Mouse (Mus musculus): ENCODE results near the gene Ankrd54.

The Ankrd54 gene

DNA sequence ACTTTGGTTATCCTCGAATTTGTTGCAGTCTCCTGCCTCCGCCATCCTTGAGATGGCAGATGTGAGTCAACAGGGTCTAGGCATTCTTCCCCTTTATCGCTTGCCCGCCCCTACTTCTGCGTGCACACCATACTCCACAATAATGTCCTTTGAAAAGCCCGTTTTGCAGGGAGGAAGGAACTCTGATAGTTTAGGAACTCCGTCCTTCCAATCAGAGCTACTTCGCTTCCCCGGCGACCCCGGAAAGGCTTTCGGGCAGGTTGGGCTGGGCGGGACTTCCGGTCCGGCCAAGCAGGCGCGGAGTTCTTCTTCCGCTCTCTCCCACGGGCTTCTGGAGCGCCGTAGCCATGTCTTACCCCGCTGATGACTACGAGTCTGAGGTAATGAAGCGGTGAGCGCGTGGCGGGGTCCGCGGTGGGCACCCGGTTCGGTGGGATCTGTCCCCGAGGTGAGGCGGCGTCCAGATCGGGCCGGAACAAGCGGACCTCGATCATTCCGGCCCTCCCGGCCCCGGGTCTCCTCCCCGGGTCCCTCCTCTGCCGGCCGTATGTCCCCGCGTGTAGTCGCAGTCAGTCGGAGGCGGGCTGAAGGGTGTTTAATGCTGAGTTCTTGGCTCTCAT is 12.3 kb upstream of the Ankrd54 start, which contains the start of gene Eif3l:
Gene Eif3l (plus strand): TSS at position 267 of the 620 bp plus-strand sequence.
- DNase-seq, result peak; percentile 88

DNA sequence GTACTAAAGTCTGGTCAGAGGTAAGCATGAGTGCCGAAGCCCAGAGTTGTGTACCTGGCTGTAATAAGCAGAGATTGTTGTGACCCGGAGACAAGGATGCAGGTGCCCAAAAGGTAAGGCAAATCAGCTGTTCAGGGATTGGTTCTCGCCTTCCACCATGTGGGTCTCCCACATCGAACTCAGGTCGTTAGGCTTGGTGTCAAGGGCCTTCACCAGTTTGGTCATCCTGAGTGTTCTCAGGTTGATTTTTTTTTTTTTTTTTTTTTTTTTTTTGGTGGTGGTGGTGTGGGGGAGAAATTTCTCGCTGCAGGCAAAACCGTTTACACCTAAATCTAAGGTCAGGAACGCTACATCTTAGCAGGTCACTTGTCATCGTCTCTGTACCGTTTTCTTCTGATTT is 11.8 kb upstream of the Ankrd54 start:
- DNase-seq, result no peak

DNA sequence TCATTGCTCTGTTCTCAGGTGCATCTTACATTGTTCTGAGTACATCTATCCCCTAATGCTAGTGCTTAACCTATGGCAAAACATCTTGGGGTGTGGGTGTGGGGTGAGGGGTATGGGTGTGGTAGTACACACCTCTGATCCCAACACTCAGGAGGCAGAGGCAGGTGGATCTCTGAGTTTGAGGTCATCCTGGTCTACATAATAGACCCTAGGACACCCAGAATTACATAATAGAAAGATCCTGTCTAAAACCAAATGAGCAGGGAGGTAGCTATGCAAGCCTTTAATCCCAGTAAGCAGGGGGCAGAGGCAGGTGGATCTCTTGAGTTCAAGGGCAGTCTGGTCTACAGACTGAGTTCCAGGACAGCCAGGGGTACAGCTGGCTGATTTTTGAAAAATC is 11.1 kb upstream of the Ankrd54 start:
- no peak for DNase-seq

DNA sequence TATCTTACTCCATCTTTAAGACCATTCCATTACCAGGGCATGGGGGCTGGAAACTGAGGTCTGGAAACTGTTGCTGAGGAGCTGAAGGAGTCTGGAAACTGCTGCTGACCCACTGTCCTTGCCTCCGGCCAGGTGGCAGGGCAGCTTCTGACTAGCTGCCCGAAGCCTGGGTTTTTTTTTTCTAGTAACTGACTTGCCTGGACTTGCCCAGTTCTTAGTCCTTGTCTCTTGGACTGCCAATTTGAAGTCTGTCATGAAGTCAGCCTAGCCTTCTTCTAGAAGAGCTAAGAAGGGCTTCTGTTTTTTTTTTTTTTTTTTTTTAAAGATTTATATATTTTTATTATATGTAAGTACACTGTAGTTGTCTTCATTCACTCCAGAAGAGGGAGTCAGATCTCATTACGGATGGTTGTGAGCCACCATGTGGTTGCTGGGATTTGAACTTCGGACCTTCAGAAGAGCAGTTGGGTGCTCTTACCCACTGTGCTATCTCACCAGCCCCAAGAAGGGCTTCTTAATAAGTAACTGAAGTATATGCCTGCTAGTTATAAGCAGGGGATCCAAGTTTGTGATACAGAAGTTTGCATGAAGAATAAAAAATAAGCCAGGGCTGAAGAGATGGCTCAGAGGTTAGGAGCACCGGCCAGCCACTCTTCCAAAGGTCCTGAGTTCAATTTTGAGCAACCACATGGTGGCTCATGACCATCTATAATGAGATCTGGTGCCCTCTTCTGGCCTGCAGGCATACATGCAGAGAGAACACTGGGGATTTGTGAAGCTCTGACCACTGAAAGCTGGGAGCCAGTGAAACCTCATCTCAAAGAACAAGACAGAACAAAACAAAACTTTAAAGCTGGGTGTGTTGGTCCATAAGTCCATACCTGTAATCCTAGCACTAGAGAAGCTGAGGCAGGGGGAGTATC is 8.7 kb upstream of the Ankrd54 start:
- DNase-seq, result no peak

DNA sequence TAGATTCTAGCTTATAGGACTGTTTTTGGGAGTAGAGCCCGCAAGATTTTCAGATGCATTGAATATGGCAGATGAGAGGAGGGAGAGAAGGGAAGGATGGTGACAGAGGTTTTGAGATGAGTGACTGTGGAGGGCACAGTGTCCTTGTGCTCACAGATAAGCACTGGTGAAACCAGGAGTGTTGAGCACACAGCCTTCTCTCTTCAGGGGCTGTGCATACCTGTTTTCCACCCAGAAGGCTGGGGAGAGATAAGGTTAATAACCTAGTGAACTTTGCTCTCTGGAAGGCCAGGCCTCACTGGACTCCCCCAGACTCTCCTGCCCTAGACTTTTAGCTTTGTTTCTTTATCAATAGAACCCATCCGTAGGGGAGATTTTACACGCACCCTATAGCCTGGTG is 5.7 kb upstream of the Ankrd54 start:
- DNase-seq, result no peak

DNA sequence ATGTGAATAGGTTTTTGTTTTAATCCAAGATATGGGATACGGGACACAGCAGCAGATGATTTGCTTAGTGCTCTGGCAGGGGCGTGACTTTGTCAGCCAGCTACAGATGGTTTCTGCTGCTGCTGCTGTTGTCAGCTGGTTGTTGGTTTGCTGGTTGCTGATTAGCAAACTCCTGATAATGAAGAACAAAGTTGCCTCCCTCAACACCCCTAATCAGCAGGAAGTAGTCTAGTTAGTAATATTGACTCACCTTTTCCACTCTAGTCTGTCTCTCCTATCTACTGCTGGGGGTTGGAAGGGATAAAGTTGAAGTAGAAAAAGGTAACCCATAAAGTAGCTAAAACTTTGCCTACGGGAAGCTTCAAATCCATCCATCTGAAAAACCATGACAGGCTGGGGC is 4.9 kb upstream of the Ankrd54 start:
- no peak for DNase-seq

DNA sequence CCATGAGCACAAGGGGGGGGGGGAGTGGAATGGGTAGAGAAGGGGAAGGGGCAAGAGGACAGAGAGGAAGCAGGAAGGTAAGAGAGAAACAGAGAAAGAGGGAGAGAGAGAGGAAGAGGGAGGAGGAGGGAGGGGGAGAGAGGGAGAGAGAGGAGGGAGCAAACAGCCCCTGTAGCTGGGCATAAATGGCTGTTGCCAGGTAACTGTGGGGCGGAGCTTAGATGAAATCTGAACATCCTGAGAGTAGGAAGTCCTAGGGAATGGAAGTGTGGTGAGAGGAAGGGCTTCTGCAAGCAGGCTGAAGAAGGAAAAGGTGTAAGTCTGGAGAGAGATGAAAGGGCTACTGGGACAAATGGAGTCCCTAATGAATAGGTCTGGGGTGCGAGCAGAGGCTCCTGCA is 3.6 kb upstream of the Ankrd54 start:
- no peak for DNase-seq

DNA sequence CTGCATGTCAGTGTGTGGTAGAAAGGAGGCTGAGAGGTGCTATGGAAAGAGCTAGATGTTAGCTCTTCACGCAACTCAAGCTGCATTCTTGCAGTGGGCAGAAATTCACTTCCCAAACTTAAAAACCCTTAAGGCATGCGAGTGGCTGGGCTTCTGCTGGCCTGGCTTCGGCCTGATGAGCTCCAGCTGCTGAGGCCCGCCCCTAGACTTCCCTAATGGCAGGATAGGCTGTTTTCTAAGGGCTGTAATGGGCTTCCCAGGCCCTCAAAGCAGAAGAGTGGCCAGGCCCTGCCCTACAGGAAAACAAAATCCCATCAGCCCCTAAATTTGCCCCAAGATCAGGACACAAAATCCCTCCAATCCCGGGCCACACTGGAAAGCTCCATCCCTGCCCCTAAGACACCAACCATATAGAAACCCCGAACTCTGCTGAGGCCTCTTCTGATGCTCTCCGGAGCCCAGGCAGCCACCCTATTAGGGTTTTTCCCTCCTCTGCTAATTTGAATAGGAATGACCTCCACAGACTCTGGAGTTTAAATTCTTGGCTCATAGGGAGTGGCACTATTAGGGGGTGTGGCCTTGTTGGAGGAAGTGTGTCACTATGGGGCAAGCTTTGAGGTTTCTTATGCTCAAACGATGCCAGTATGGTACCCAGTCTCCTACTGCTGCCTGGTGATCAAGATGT is 2.5 kb upstream of the Ankrd54 start:
- DNase-seq, result no peak

DNA sequence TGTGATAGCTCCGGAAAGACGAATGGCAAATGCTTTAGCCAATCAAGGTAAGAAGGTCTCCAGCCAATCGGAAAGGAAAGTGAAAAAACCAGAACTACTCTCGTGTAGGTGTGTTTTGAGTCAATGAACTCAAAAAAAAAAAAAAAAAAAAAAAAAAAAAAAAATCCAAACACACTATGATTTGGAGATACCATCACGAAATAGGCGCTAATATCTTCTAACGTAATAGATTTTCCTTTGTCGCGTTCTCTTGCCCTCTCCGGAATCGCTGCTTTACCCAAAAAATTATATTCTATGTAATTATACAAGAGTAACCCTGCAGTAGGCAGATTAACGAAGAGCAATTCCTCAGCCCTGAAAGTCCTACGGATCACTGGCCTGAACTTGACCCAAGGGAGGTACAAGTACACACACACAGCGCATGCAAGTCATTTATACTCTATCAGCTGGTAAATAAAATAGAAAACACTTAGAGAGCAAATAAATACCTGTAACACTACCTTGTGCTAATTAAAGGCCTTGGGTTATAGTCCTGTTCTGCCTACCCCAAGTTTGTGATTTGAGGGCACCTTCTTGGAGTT is 557 bp upstream of the Ankrd54 start:
- no peak for DNase-seq

DNA sequence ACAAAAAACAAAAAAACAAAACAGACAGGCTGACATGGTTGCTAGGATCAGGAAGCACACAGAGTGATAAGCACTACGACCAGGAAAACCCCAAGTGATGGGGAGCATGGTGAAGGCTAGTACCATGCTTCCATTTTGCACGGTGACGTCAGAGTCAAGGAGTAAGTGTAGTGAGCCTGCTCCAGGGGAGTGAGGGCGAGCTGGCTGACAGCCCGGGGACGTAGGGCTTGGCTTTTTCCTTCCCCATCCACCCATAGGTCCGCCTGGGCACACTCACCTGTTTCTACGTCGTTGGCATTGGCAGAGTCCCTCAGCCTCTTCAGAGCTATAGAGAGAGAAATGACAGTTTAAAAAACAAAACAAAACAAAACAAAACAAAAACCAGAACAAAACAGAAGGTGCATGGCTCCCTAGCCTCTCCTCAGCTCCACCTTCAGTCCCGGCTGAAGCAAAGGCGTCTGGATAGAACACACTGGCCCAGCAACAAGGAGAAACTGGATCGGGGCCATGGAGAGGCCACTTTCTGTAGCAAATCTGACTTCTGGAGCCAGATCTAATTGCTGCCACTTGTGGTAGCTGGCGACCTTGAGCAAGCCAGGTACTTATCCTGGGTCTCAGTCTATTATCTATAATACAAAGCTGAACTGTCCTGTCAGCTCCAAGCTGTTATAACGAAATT is 1.7 kb downstream of the Ankrd54 start:
- DNase-seq, result no peak

DNA sequence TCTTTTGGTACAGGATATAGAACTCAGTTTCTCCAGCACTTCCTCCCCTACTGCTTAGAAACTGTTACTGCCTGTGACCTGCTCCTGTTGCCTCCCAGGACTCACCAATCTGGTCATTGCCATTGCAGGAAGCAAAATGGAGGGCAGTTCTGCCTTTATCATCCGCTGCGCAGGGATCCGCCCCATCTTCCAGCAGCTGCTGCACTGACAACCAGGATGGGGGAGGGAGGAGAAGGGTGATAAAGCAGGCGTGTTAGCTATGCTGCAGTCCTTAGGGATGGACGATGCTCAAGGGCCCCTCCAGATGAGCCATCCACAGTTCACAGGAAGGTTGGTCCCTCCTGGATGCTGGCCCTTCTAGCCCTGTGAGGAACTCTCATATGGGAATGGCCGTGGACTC is 4.8 kb downstream of the Ankrd54 start:
- DNase-seq, result no peak

DNA sequence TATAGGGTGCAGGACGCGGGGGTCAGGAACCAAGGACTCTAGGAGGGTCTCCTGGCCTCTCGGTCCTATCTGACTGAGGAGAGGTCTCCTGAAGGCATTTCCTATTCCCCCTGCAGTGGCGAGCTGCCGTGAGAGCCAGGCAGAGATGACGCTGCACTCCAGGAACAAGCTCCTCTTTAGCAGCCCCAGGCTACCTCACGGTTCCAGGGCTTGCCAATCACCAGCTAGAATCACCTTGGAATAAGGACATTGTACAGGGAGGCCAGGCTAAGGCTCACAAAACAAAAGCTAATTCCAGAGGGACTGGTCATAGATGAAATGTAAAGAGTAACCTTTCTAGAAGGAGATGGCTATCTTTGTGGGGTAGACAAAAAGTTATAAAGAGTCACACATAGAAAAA is 6.1 kb downstream of the Ankrd54 start:
- DNase-seq, result no peak

DNA sequence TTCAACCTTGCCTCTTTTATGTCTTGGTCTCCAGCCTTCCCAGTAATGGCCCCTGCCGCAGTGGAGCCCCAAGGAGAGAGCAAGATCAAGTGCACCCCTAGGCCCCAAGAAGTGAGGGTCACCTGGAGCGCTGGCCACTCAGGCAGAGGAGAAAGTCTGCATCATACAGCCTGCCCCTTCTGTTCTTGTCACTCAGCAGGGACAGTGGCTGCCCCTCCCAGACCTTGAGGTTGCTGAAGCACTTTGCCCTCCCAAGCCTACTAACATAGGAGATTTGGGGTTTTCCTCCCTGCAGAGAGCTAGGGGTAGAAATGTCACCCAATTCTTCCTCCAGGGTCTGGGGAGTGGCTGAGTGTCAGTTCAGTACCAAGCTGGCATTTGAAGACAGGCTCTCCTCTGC is 10.3 kb downstream of the Ankrd54 start:
- DNase-seq, result no peak

DNA sequence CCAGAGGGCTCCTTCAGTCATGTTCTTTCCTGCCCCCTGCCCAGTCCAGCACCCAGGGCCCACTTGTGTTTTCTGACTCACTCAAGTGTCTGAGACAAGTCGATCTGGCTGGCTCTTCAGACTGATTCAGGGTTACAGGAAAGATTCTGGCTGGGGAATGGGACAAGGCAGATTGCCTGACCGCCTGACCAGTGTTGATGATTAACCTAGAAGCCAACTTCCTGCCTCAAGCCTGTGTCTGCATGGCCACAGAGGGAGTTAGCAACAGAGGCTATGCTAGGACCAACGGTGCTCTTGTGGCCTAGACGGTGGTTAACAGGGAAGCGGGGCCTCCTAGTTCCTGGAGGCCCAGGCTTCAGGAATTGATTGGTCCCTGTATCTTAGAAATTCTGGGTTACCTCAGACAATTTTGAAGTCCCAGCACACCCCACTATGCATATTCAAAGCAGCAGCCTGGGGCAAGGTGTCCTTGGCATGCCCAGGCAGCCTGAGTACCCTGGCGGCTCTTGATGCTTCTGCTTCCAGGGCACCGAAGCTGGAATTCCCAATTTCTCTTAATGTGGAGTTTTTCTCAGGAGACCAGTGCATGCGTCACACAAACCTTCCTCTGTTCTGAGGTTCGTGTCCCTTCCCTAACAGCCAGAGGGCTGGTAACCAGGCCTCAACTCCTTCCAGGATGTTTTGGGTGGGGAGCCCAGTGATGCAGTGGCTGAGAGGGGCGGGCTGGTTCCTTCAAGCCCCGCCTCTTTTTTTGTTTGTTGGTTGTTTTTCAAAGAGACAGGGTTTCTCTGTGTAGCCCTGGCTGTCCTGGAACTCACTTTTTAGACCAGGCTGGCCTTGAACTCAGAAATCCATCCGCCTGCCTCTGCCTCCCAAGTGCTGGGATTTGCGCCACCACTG is 11.0 kb downstream of the Ankrd54 start:
- DNase-seq, result no peak

DNA sequence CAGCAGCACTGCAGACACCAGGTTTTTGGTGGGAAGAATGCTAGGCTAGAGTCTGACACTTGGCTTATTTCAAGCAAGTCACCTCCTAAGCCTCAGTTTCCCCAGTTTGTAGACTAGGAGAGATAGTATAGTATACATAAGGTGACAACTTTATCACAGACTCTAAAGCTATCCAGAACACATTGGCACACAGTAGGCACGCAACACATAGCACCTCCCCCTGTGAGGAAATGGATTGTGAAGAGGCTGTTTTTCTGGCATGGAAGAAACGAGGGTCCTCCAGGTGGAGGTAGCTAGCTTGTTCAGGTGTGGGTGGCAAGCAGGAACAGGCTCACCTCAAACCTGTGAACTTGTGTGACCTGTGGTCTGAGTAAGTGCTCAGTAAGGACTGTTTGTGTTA is 11.7 kb downstream of the Ankrd54 start:
- DNase-seq, result no peak

DNA sequence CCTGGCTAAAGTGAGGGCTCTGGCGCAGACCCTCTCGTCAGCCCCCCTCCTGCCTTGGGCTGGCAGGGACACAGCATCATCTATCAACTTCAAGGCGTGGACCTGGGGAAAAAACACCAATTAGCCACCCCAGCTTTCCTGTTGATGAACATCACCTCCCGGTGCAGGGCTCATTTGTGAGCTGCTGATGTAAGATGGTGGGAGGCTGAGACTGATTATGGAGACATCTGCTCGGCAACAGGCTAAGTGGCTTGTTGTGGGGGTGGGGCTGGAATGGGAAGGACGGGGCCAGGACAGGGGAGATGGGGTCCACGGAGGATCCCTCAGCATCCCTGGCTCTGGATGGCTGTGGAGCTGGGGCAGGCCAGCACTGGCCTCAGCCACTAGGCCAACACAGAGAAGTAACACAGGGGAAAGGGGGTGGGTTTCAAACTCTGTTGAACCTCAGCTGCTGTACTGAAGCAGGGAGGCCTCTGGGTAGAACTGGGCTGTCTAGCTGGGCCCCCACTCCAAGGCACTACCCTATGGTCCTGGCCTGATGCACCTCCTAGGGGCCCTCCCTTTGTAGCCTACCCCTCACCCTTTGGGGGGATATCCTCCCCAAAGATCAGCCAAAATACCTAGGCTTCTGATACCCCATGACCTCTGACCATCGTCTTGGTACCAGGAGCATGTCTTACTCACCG is 12.4 kb downstream of the Ankrd54 start:
- no peak for DNase-seq

DNA sequence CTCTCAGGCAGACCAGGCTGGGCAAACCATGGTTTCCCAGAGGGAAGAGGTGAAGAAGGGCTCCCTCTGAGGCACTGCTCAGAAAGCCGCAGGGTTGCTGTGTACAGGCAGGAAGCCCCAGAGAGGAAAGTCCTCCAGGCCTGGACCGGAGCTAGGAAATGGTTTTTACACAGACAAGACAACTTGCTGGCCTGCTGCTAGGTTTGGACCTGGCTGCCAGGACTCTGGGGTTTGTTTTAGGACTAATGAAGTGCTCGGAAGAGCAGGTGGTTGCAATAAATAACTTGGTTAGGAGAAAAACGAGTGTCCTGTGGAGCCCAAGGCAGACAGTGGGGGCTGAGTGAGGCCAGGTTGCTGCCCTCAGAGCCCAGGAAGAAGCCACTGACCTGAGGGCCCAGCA is 14.5 kb downstream of the Ankrd54 start:
- no peak for DNase-seq

DNA sequence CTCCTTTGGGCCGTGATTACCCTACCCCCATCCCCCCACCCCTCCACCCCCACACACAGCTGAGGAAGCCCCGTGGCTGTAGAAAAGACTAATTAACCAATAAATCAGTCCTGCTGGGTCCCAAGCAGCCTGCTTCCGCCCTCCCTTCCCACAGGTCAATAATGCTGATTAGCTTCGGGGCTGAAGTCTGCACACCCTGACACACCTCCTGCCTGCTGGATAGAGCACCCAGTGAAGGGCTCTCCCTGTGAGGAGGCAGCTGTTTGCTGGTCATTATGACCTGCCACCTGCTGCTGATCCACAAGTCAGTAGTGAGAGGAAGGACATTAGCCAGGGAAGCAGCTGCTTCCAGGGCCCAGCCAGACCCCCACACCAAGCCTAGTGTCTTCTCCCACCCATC is 17.9 kb downstream of the Ankrd54 start:
- DNase-seq, result no peak

DNA sequence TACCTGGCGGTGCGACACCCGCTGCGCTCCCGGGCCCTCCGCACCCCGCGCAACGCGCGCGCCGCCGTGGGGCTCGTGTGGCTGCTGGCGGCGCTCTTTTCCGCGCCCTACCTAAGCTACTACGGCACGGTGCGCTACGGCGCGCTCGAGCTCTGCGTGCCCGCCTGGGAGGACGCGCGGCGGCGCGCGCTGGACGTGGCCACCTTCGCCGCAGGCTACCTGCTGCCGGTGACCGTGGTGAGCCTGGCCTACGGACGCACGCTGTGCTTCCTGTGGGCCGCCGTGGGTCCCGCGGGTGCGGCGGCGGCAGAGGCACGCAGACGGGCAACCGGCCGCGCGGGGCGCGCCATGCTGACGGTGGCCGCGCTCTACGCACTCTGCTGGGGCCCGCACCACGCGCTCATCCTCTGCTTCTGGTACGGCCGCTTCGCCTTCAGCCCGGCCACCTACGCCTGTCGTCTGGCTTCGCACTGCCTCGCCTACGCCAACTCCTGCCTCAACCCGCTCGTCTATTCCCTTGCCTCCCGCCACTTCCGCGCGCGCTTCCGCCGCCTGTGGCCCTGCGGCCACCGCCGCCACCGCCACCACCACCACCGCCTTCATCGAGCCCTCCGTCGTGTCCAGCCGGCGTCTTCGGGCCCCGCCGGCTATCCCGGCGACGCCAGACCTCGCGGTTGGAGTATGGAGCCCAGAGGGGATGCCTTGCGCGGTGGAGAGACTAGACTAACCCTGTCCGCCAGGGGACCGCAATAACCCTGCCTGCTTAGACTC is 19.8 kb downstream of the Ankrd54 start:
- peak; percentile 44 for DNase-seq

DNA sequence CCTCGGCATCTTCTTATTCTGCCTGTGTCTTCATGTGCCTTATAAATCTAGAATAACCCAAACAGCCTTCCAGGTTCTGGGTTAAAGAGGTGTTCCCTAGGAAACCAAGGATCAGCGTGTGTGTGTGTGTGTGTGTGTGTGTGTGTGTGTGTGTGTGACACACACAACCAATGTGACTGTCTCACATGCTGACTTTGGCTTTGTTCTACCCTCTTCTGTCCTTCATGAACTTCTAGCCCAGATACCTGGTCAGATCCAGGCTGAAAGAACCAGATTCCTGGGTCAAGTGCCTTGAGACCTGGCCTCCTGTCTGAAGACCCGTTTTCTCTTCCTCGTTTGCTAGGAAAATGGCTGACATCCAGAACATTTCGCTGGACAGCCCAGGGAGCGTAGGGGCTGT is 21.1 kb downstream of the Ankrd54 start, which contains the start of gene Galr3:
Gene Galr3 (plus strand): TSS at position 301 of the 400 bp plus-strand sequence.
- no peak for DNase-seq

All from layer of hippocampus, adult 9-11 months (tissue).